Mouse (Mus musculus) cerebellum, adult 11 months (tissue): ENCODE measurements around the gene Slc45a2.
"Not testable (repeated sequence)": the region's sequence is repeated elsewhere in the genome, so short reads cannot be mapped to it uniquely, and the experiment has no call there.

Source experiments
- DNase-seq: peaks from one replicate; pipeline ENCODE4 v3.0.0; 2022

Slc45a2 gene

GRCm38 (mm10) chr15:11000421-11000820, at the start of gene Slc45a2:
Gene Slc45a2, plus strand, starts transcription at chr15:11000721.
- DNase-seq: no peak

GRCm38 (mm10) chr15:10951951-10952759, 48.4 kb upstream of the Slc45a2 start, which contains the start of gene C1qtnf3:
Gene C1qtnf3, plus strand, starts transcription at chr15:10952332.
- DNase-seq: no peak

- no peak for DNase-seq
Measured at GRCm38 (mm10) chr15:10952760-10953305, 47.7 kb upstream of the Slc45a2 start.

GRCm38 (mm10) chr15:10953465-10953864, 47.1 kb upstream of the Slc45a2 start:
- DNase-seq: no peak

GRCm38 (mm10) chr15:10954381-10955016, 46.0 kb upstream of the Slc45a2 start:
- no peak for DNase-seq

GRCm38 (mm10) chr15:10955156-10955555, 45.4 kb upstream of the Slc45a2 start:
- DNase-seq: no peak

- no peak for DNase-seq
Measured at GRCm38 (mm10) chr15:10956706-10957105, 43.8 kb upstream of the Slc45a2 start.

GRCm38 (mm10) chr15:10959277-10960026, 41.1 kb upstream of the Slc45a2 start:
- no peak for DNase-seq

GRCm38 (mm10) chr15:10960267-10960666, 40.3 kb upstream of the Slc45a2 start:
- no peak for DNase-seq

GRCm38 (mm10) chr15:10962601-10963000, 37.9 kb upstream of the Slc45a2 start:
- no peak for DNase-seq

GRCm38 (mm10) chr15:10969439-10969838, 31.1 kb upstream of the Slc45a2 start:
- DNase-seq: no peak

- DNase-seq: no peak
Measured at GRCm38 (mm10) chr15:10970777-10971176, 29.7 kb upstream of the Slc45a2 start.

- DNase-seq: no peak
Measured at GRCm38 (mm10) chr15:10977151-10977550, 23.4 kb upstream of the Slc45a2 start.

- no peak for DNase-seq
Measured at GRCm38 (mm10) chr15:10980712-10981111, 19.8 kb upstream of the Slc45a2 start.

- DNase-seq: peak; percentile 91
Measured at GRCm38 (mm10) chr15:10981377-10982063, 19.0 kb upstream of the Slc45a2 start, which contains the start of gene Amacr. Gene Amacr, plus strand, starts transcription at chr15:10981756.

GRCm38 (mm10) chr15:10982064-10982435, 18.5 kb upstream of the Slc45a2 start:
- no peak for DNase-seq

- no peak for DNase-seq
Measured at GRCm38 (mm10) chr15:10985756-10986155, 14.8 kb upstream of the Slc45a2 start.

GRCm38 (mm10) chr15:10986477-10986876, 14.0 kb upstream of the Slc45a2 start:
- DNase-seq: not testable (repeated sequence)

GRCm38 (mm10) chr15:10990411-10990810, 10.1 kb upstream of the Slc45a2 start:
- DNase-seq: no peak

GRCm38 (mm10) chr15:10991566-10991965, 9.0 kb upstream of the Slc45a2 start:
- DNase-seq: no peak

- DNase-seq: no peak
Measured at GRCm38 (mm10) chr15:10999832-11000231, 689 bp upstream of the Slc45a2 start.

- no peak for DNase-seq
Measured at GRCm38 (mm10) chr15:11003791-11004190, 3.3 kb downstream of the Slc45a2 start.

- no peak for DNase-seq
Measured at GRCm38 (mm10) chr15:11004646-11005045, 4.1 kb downstream of the Slc45a2 start.
